Mouse (Mus musculus) G1E-ER4 (cell line): ENCODE measurements around the gene Lrrc66. TPM values are rescaled to one million over a fixed set of nuclear protein-coding genes. Genes with fewer than 3 reads are reported as not detected.

Experiments used
- GATA1 ChIP-seq: IDR thresholded peaks from one replicate; pipeline ENCODE4 v1.8.0; 2012; ENCODE audit warnings: low read length, inconsistent platforms
- polyA plus RNA-seq: library from polyadenylated mRNA; stranded (reverse); fragments of >175 nt; gene quantifications from 2 replicates; pipeline ENCODE4 v1.2.3, GENCODE M21; 2012

Gene Lrrc66
- polyA plus RNA-seq, 1 experiment: 0.04 TPM

DNA sequence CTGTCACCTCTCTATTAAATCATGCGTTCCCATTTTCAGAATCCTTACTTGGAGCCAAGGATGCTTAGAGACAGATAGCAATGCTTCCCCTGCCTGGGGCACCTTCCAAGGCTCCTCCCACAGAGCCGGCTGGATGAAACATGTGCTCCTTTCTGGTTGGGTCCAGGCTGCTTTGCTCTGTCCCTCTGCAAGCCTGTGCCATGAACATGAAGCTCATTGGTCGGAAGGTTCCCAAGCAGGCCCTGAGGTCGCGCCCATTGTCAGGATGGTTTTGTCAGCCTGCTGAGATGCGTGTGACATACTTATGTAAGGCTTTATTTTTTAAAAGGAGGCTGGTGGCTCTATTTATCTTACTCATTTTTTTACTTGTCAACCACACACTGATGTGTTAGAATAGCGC is 55.6 kb downstream of the Lrrc66 start:
- TF ChIP-seq GATA1: no peak

DNA sequence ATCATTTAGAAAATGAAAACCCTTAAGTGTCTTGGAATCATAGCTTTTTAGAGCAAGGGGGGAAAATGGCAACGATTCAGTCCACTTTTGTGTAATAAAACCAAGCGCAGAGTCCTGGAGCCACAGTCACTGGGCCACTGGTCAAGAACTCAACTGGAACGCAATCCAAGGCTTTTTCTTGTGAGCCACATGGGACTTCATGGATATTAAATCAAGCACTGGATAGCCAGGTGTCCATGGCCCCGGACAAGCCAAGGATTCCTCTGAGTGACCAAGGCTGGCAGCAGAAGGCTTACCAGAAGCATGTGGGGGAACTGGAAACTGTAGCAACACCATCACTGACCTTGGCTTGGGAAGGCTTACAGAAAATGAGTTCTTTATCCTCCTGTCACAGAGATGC is 57.7 kb downstream of the Lrrc66 start:
- TF ChIP-seq GATA1: no peak

DNA sequence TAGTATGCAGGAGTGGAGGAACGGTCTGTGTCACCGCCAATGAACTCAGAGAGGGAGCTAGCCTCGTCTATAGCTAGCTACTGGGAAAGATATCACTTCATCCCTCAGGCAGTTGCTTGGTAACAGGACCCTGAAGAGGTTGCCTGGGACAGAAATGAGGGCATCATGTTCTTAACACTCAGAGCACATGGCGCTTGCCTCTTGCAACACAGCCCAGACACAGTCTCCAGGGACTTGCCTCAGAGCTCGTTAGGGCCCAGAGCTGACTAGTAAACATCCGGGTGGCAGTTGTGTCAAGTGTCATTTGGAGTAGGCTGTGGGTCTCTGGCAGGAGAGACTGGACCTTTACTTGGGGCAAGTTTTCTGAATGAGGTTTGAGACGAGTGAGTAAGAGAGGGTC is 58.5 kb downstream of the Lrrc66 start:
- TF ChIP-seq GATA1: no peak

DNA sequence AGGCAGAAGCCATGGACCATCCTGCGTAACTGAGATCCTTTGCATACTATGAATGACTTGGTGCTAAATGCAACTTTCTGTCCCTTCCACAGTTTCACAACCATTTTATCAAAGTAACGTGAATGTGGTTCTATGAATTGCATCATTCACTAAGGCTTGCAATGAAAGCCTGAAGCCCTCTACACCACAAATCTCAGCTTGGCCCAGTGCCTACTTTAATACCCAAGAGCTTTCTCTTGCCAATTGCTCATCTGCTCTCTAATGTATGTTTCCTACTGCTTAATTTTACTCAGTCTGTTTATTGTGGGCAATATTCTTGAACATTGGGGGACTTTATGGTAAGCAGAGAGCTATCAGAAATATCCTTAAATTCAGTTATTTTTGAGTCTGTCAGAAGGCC is 59.5 kb downstream of the Lrrc66 start:
- no peak for TF ChIP-seq GATA1

DNA sequence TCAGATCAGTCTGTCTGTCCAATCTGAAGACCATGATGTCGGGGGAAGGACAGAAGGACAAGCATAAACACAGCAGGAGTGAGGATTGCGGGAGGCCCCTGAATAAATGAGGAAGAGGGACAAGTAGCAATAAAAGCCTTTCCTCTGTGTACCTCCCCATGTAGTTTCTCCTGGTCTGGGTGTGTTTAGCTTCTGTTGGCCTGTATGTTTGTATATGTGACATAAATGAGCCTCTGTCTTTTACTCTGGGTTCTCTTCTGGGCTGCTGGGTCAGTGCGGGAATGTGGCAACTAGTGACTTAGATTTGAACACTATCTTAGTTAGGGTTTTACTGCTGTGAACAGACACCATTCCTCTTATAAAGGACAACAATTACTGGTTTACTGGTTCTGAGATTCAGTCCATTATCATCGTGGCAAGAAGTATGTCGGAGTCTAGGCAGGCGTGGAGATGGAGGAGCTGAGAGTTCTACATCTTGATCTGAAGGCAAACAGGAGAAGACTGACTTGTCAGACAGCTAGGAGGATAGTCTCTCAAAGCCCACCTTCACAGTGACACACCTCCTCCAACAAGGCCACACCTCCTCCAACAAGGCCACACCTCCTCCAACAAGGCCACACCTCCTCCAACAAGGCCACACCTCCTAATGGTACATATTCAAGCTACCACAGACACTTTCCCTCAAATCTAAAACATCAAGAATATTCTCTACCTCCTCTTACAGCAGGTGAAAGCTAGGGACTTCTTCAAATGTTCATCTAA is 60.8 kb downstream of the Lrrc66 start:
- no peak for TF ChIP-seq GATA1

DNA sequence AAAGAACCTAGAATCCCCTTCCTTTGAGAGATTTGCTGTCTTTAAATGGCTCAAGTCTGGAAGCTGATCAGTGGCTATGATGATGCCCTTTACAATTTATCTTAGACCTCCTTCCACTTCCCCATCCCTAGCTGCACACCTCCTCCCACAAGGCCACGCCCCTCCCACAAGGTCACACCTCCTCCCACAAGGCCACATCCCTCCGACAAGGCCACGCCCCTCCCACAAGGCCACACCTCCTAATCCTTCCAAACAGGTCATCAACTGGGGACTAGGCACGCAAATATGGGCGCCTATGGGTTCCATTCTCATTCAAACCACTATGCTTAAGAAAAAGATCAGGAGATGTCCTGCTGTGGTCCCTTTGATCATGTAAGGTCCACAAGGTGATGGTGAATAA is 63.1 kb downstream of the Lrrc66 start:
- no peak for TF ChIP-seq GATA1

DNA sequence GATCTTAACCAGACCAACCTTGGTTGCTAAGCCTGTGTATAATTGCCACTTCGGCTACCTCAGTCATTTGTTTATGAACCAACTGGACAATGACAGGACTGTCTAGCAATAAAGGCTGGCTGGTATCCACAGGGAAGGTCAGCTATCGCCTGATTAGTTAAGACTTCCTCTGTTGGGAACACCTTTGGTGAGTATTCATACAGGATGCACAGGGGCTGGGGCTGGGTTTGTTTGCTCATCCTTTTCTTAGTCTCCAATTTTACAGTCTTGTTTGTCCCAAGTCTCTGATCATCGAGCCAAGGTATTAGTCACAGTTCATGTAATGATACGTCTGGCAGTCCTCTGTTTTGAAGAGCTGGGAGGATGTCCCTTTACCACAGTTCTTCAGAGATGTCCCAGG is 65.4 kb downstream of the Lrrc66 start:
- TF ChIP-seq GATA1: no peak

DNA sequence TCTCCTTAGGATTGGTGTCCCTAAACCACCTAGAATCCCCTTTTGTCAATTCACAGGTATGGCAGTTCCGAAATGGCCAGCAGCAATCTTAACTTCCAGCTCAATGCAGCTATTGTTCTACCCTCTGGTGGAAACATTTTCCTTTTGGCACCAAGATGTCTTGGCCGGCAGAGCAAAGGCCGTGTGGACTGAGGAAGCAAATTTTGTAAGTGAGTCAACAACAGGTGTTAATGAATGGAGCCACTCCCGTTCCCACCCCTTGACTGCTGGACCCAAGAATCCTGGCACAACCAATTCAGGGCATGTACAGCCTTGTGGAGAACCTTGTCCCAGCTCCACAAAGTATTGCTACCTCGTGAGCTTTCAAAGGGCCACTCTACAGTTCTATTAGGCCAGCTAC is 66.2 kb downstream of the Lrrc66 start:
- no peak for TF ChIP-seq GATA1

DNA sequence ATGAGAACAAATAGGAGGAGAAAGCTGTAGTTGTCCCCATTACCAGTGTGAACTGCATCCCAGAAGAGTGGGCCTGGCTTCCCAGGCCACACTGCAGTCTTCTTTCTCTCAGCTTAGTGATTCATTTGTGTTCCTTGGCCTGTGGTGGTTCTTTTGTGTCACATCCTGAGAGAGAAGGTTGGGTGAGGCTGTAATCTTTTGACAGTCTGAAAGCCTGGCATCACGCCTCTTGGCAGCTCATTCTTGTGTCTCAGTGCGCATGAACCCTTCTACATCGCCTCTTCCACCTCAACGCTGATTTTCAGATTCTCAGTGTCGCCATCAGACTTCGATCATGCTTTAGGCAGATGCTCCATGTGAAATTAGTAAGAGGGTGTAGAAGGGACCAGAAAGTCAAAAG is 68.3 kb downstream of the Lrrc66 start:
- no peak for TF ChIP-seq GATA1

DNA sequence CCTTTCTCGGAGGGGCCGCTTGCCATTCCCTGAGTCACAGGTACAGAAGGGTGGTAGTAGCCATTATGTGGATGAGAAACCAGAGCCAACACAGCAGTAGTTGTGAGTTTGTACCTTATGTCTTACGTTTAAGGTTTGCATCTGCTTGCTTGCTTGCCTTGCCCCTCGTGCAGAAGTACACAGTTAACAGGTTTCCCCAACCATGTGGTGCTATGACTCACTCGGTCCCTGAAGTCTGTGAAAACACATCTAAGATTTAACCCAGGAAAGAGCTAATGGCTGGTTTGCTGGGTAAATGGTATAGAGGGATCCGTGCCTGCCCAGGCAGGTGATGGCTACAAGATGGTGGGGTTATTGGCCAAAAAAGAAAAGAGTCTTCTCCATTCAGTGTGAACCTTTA is 73.6 kb downstream of the Lrrc66 start:
- no peak for TF ChIP-seq GATA1

DNA sequence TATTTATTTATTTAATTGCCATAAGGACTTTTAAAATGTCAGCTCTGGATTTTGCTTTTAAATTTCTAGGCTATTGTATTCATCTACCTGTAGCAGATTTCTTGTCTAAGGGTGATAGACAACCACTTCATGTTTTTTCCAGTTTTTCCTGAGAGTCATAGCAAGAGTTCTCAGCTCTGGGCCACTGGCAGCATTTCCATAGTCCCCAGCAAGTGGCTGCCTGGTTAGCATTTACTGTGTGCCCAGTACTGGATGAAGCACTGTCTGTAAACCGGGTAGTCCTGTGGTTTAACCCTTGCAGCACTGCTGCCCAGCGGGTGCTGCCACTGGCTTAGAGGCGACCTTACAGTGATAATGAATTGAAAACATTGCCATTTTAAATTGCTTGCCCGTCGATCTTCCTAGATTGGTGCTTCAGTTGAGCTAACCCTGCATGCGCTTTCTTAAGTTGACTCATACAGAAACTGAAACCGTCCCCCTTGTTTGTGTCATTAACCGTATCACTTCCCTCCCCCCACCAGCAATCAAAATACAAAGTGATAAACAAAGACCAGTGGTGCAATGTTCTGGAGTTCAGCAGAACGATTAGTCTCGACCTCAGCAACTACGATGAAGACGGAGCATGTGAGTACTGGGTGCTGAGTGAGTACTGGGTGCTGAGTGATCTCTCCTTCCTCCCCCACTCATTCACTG is 75.4 kb downstream of the Lrrc66 start:
- TF ChIP-seq GATA1: no peak

Other genes with a start within 250 kb of the Lrrc66 start
- not detected in 2 replicates for gene Cwh43, start 226.5 kb downstream of the Lrrc66 start, polyA plus RNA-seq
- 12.3 and 22.2 TPM in 2 replicates for gene Dcun1d4, start 151.5 kb downstream of the Lrrc66 start, polyA plus RNA-seq
- not detected in 2 replicates for gene Sgcb, start 15.3 kb upstream of the Lrrc66 start, polyA plus RNA-seq
- gene Spata18, start 18.9 kb upstream of the Lrrc66 start, polyA plus RNA-seq: not detected in 2 replicates